Mouse (Mus musculus) left cerebral cortex, postnatal 14 days (tissue): ENCODE measurements at regions not wholly inside any gene's neighbourhood (a gene's known extent, or its start where the extent isn't known, plus 50 kb on each side); places are given as distances from the start of the nearest gene placed in this dataset.

Experiments
- DNase-seq, 2 experiments: peaks; one replicate each; pipeline ENCODE4 v3.0.0; 2021 to 2022; ENCODE audit warnings: low spot score in 2 of 2, mixed read lengths in 1 of 2
- intact Hi-C: fragments of 180-260 bp; cut with DNase I; formaldehyde crosslinking; loops from one replicate; pipeline ENCODE4 v1.15.1; 2025

DNA sequence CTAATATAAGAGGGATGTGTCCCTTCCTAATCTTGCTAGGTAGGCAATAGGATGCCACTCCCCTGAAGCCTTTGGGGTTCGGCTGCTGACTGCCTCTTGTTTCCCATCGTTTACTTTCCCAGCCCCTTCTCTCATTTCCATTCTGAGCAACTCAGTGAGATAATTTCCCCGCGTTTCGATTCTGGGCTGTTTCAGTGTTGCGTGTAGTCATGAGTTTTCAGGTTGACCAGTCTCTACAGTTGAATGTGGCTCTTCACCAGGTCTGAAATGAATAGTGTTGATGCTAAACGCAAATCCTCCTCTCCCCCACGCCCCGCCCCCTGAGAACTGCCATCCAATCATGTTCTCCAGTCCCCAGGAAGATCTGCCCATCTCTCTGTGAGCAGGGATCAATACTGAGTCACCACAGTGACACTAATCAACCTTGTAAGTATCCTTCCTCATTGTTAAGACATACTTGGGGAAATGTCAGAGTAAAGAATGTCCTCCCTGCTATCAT is 890.6 kb downstream of the Gsdmc2 start:
- DNase-seq, result no peak
- intact Hi-C loops, result loop anchor here (5.0 kb wide), 1 partner anchor 52 kb away; no protein-coding TSS in a partner anchor

DNA sequence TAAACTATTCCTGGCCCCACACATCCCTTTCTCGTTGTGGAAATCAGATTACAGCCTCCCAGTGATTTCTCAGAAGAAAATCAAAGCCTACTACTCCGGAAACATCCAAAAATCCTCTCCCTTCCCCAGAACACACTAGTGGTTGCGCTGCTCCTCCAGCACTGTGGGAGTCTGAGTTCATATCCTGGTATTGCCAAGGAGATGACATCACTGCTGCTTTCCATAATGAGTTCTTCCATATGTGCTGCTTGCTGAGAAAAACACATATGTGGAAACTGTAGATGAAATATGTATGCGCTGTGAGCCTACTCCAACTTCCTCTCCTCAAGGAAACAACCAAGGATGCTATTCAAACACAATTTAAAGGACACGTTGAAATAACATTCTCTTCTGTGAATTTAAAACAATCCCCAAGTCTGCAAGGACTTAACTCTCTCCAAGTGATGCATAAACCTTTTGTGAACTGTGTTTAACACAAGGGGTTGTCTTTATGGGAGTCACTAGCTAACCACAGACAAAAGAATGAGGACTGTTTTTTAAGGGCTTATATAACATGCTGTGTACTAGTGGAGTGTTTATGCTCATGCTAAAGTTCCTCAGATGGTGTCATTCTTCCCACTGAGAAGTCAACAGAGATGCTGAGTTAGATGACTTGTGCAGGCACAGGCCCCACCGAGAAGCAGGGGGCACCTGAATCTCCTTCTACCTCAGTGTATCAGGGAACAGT is 891.6 kb downstream of the Gsdmc2 start:
- intact Hi-C loops, result loop anchor here (5.0 kb wide), 1 partner anchor 51 kb away; no protein-coding TSS in a partner anchor
- DNase-seq, result peak; percentile 19 to 67

DNA sequence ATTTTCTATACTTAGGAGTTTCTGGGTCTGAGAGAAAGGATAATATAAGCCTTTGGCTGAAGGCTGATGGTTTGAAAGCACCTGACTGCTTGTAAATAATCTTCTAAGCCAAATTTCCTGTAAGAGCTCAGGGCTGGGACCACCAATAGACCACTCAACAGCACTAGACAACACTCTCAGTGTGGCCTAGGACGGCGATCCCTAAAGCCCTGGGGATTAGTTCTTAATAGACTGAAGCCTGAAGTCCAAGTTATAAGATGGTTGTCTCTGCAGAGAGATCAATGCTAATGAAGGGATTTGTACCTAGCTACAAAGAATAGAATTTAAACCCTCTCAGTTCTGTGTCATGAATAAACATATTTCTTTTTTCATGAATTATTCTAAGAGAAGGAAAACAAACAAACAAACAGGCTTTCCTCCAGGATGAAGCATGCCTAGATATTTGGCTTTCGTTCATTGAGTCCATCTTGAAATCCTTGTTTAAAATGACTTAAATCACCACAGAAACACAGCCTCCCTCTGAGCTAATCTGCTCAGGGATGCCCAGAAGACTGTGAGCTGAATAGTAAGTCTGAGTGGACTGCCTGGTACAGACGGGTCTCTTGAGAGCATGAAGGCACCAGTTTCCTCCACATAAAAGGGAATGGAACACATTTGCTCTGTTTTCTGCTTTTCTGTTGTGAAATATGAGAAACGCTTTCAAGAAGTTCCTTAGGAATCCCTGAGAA is 892.3 kb downstream of the Gsdmc2 start:
- intact Hi-C loops, result loop anchor here (5.0 kb wide), 1 partner anchor 50 kb away; no protein-coding TSS in a partner anchor
- DNase-seq, result no peak

DNA sequence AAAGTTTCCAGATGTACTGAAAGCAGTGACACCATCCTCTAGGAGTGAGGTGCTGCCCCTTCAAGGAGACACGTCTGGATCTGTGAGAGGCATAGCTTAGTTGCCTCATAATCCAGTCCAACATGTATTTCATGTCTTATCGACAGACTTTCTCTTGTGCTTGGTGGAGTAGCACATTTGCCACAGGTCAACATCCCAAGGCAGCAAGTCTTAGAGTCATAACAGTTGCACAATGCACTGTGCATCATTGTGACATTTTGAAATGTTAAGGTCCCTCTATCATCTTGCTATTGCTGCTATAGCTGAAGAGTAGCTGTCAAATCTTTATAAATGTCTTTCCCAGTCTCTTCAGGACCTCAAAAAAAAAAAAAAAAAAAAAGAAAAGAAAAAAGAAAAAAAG is 905.6 kb downstream of the Gsdmc2 start:
- no peak for DNase-seq
- intact Hi-C loops, result no loop called here

DNA sequence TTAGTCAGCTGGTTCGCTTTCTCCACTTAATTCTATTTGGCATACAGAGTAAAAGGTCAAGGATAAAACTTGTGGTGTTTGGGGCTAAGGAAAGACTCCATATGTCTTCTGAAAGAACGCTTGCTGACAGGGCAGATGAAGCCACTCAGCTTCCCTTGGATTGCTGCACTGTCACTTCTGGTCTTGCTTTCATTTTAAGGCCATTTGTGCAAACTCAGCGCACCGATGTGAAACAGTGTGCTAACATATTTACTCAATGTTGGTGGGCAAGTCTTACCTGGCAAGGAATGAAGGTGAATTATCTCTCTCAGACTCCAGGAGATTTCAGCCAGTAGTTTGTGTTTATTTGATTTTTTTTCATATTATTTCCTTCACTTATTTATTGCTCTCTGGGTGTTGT is 907.2 kb downstream of the Gsdmc2 start:
- no peak for DNase-seq
- intact Hi-C loops, result no loop called here

DNA sequence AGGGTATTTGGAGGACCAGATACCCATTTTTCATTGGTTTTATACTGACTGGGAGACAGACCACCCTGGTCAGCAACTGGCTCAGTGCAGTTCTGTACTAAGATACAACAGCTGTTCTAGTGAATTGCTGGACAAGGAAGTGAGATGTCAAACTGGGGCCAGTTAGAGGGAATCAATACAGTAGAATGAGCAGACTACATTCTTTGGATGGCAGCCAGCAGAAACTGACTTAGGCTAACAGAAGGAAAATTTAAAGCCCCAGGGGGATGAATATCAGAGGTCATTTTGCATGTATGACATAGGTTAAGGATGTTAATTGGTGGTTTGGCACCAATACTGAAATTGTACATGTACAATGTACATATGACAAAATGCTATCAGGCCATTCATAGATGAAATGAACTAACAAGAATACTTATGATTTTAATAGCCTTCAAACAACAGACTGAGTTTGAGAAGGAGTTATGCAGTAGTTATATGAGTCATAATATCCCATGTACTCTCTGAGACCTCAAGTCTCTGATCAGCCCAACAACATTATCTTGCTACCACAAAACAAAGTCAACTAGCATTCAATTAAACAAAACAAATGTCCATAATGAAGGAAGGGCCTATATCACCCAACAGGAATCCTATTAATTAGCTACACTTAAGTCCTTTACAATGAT is 910.3 kb downstream of the Gsdmc2 start:
- intact Hi-C loops, result no loop called here
- DNase-seq, result no peak

DNA sequence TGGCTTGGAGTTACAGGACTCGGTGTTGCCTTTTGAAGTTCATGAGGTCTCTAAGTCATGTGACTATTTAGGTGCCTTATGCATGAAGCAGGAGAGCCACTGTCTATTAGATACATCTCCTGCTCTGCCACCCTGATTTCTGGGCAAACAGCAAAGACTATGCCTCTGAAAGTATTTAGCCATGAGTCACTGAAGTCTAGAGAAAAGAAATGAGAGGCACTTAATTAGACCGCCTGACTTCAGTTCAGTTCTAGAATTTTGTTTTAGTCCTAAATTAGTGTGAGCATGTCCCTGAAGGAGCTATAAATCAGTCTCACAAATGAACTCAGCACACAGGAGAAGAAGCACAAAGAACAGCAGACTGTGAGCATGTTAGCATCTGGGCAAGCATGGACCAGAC is 924.5 kb downstream of the Gsdmc2 start:
- DNase-seq, result no peak
- intact Hi-C loops, result no loop called here

DNA sequence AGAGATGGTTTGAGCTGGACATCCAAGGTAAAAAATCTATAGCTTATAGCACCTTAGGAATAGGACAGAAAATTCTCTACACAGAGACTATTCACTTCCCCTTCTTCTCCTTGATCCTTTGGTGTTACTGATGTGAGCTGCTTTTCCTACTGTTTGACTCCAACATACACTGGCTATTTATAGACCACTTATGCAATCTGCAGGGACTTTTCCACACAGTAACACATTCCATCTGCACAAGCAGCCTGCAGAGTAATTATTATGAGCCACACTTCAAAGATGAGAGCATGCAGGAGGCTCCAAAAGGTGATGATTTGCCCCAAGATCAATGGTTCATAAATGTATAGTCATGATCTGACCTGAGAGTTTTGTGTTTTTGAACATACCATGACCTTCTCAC is 925.7 kb downstream of the Gsdmc2 start:
- peak; percentile 6 to 52 for DNase-seq
- intact Hi-C loops, result no loop called here

DNA sequence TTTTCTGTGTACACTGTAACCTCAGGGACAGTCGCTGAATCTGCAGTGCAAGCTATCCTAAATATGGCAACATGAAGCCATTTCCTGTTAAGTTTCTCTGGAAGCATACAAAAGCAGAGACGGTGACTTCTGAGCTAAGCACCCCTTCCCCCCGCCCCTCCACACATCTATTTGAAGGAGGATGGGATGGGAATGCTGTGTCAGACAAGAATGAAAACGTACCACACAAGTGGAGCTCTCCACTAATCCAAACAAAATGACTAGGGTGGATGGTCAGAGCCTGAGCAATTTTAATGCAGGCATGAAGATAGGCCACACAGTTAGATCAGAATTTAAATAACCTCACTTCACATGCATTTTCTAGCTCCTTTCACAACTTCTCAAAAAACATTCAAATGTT is 936.6 kb downstream of the Gsdmc2 start:
- intact Hi-C loops, result no loop called here
- no peak for DNase-seq

DNA sequence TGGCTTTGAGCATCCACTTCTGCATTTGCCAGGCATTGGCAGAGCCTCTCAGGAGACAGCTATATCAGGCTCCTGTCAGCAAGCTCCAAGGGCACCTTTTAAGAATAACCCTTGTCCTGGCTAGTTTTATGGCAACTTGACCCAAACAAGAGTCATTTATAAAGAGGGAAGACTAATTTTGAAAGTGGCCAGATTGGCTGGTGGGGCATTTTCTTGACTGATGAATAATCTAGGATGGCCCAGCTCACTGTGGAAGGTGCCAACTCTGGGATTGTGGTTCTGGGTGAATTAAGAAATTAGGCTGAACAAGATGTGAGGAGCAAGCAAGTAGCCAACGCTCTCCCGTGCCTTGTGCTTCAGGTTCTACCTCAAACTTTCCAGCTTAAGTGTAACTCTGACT is 937.8 kb downstream of the Gsdmc2 start:
- intact Hi-C loops, result no loop called here
- DNase-seq, result no peak

DNA sequence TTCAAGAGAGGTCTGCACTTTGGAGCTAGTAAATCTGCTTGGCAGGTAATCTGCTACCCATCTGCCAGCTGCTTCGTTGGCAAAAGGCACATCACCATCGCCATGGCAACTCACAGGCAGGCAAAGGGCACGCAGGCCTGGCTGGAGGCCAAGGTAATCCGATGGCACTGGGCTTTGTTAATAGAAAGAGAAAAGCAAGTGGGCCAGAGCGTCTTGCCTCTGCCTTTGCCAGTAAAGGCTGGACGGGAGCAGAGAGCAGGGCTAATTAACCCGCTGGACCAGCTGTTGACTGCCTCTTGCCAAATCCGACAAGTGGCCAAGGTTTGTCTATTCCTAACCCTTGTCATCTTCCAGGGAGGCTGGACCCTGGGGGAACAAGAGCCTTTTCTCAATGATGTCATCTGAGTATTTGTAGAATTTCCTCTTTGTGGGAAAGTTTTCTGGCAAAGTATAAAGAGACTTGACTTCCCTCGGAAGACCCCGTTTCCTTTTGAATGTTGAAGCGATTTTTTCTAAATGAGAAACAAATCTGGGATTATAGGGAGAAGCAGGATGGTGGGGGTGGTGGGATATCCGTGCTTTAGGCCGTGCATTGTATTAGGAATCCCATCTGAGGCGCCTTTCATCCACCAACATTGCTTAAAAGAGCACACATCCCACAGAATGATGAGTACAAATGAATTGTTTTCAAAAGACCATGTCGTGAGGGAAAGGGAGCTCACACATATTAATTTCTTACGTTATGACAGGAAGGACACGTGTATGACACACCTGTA is 941.7 kb downstream of the Gsdmc2 start:
- intact Hi-C loops, result loop anchor here (5.0 kb wide), 1 partner anchor 49 kb away; no protein-coding TSS in a partner anchor

DNA sequence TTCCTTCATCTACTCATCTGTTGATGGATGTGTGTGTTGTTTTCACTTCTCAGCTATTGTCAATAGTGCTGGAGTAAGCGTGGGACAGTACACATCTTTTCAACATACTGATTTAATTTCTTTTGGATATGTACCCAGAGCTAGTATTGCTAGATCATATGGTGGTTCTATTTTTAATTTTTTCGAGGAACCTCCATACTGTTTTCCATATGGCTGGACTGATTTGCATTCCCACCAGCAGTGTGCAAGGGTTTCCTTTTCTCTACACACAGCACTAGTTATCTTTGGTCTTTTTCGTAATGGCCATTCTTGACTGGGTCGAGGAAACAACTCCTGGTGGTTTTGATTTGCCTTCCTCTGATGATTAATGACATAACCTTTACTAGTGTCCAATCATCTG is 943.0 kb downstream of the Gsdmc2 start:
- intact Hi-C loops, result loop anchor here (5.0 kb wide), 1 partner anchor 50 kb away; no protein-coding TSS in a partner anchor
- no peak for DNase-seq

More for the DNA sequence above, 941.7 kb downstream of the Gsdmc2 start:
- DNase-seq, result peak; percentile 82 to 91

DNA sequence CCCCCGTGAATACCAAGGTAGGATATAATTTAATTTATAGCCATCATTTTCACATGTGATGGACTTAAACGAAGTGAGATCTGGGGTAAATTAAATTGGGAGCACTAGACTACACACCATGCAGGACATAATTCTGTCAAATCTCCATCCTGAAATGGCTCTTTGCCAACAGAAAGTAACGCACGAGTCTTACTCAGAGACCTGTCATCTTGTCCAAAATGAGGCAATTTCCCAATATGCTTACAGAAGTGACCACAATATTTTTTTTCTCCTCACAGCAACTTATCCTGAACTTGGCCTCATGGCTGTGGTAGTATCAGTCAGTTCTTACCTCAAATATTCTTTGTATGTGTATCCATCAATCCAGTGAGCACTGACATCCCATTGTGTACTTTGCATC is 955.2 kb downstream of the Gsdmc2 start:
- intact Hi-C loops, result no loop called here
- DNase-seq, result no peak

DNA sequence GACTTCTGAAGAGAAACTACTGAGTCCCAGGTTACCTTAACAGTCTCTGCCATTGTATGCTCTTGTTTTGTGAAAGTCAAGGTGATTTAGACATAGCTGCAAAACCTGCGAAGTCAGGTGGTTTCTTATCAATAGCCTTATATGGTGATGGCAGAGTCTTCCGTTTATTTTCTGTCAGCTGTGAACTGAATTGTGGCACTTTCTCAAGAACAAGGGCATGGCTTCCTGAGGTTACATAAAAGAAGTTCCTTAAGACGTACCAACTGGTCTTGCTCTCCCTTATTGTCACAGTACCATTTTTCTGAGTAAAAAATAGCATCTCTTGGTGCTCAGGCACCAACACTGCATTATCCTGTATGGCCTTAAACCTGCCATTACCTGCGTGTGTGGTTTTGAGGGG is 959.6 kb downstream of the Gsdmc2 start:
- DNase-seq, result no peak
- intact Hi-C loops, result no loop called here

DNA sequence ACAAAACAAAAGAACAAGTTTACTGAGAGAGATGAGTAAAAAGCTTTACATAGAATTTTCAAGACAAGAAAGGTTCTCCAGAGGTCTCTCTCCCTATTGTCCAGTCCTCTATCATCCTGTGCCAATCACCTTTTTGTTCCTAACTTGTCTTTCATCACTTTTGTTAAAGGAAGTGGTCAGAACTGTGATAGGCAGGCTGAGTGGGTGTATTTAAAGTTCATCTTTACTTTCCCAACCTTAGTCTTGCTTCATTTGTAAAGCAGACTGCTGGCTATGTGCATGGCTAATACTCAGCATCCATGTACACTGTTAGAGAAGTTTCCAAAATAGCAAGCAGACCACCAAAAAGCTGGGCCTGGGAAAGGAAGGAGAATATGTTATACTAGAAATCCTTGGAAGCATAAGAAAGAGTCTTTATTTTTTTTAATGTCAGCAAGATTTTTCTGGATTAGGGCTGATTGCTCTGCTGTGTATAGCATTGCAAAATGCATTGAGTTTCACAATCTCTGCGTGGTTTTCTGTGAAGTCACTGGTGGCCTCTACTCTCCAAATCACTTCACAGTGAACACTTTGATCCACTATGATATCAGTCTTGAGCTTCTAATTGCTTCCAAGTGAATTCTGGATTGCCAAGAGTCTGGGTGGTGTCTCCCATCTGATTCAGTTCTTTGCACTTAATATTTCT is 973.8 kb downstream of the Gsdmc2 start:
- DNase-seq, result no peak
- intact Hi-C loops, result no loop called here

DNA sequence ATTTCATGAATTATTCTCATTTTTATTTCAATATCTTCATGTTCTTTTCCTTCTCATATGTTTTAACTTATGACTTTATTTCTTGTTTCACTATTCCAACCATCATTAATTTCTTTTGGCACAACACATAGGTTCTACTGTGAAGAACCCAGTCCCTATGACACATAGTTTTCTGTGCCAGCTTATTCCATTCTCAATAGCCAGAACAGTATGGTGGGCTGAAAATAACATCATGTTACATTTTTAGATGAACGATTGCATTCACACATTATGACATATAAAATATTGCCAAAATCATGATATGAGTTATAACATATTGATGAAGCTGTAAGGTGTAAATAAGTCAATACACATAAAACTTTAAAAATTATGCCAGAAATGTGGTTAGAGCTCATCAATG is 982.4 kb downstream of the Gsdmc2 start:
- intact Hi-C loops, result no loop called here
- DNase-seq, result no peak

DNA sequence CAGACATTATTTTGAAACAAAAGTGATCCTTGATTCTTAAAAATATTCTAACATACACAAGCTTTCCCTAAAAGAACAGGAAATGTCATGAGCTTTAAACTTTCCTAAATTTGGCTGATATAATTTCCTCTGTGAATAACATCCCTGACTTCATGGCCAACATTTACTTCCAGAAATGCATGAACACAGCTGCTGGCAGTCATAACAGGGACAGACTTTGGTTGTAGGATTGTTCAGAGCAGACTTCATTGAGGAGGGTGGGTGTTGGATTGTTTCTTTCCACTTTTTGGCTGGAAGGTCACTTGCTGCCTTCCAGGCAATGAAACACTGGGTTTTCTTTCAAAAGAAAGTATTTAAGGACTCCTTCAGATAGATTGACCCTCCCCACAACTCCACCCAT is 983.6 kb downstream of the Gsdmc2 start:
- no peak for DNase-seq
- intact Hi-C loops, result no loop called here

DNA sequence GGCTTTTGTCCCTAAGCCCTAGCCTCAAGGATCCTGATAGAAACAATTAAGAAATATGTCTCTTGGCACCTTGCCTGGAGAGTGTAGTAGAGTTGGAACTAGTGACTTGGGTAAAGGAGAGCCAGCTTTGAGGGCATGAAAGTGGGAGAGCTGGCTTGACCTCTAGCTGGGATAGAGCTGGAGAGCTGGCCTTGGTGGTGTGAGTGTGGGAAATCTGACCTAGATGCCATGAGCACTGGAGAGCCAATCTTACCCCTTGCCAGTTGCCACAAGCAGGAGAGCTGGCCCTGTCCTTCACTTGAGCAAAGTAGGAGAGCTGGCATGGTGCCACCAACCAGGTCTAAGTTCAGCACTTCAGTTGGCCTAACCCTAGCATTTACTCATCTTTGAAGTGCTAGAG is 995.7 kb downstream of the Gsdmc2 start:
- intact Hi-C loops, result no loop called here
- no peak for DNase-seq

DNA sequence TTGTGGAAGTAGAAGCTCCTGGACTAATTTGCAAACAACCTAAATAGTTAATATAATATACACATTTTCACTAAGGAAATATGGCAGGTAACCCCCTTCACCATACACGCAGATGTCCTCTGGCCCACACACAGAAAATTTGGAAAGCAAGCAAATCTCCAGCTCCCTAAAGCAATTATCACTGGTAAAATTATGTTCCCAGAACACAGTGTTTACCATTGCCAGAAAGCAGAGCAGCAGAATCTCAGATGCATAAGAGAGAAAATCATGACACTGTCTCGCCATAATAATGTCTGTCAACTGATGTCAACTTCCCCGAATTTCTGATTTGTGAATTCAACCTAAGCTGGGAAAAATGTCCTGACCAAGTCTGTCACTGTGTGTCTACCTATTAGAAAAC is 999.1 kb downstream of the Gsdmc2 start:
- DNase-seq, result peak in 1 of 2 experiments; percentile 3
- intact Hi-C loops, result no loop called here
